Mouse (Mus musculus) small intestine, adult 2 months (tissue): Measurements from ENCODE around the gene Akap1.

Experiments used
- CTCF ChIP-seq: fragments of 200-500 bp; IDR thresholded peaks from 2 replicates; pipeline ENCODE4 v1.5.1; 2012; ENCODE audit warnings: low read depth, mild to moderate bottlenecking, control low read depth, inconsistent platforms, low read length, moderate library complexity, mixed read lengths; ENCODE audit not compliant: insufficient replicate concordance, insufficient read length; ENCODE audit errors: extremely low read depth
- POLR2A ChIP-seq: fragments of 200-500 bp; IDR thresholded peaks from 2 replicates; pipeline ENCODE4 v1.6.1; 2012; ENCODE audit warnings: low read depth, mild to moderate bottlenecking, control low read depth, inconsistent platforms, low read length, moderate library complexity

DNA sequence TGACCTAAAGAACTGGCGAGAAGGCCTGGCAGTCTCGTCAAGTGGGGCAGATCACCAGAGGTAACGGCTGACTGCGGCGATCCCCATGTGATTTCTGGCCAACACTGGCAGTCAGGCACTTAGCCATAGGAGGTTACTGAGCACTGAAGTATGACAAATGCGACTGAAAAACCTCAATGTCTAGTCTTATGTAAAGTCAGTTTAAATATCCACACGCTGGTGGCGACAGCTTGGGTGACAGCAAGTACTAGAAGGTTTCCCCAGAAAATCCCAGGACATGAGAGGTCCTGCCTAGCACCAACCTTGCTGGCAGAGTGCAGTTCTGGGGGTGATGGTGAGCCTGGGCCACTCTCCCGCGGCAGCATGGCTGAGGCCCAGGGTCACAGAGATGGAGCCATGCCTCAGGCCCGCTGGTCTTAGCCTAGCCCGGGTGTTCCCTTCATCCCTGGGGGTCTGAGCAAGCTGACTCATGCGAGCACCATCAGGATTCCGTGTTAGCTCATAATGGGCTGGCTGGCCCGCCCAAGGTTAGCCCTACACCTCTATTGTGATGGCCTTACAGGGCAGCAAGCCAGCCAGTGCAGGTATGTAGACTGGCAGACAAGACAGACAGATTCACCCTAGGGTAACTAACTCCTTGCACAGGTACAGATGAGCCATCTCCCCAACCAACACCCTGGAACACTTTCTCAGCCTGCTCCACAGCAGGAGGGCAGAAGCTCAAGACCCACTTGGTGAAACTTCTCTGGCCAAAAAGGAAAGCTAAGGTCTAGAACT is 13.1 kb downstream of the Akap1 start:
- TF ChIP-seq CTCF, result no peak
- TF ChIP-seq POLR2A, result no peak
